Mouse (Mus musculus) stomach, postnatal 0 days (tissue): ENCODE results near the gene Cog5. TPM values are rescaled to one million over a fixed set of nuclear protein-coding genes. Genes with fewer than 3 reads are reported as not detected.

ENCODE experiments used
- ATAC-seq: fragments of 200-750 bp; cut with Nextera tagmentation; 2 replicates; pipeline ENCODE4 v1.8.0; 2017; ENCODE audit not compliant: low FRiP score, low TSS enrichment
- DNase-seq: peaks from one replicate; pipeline ENCODE4 v3.0.0-alpha.2; 2016; ENCODE audit warnings: low spot score
- H3K27ac ChIP-seq: fragments of 300-500 bp; sonication (generic); replicated peaks from 2 replicates; pipeline ENCODE4 v1.5.1; 2014; ENCODE audit warnings: mild to moderate bottlenecking, control low read depth
- H3K27me3 ChIP-seq: fragments of 300-500 bp; sonication (generic); 2 replicates; pipeline ENCODE4 v1.6.1; 2014; ENCODE audit warnings: low read length; ENCODE audit not compliant: control insufficient read depth, insufficient read depth
- H3K36me3 ChIP-seq: fragments of 300-500 bp; sonication (generic); 2 replicates; pipeline ENCODE4 v1.6.1; 2014; ENCODE audit warnings: low read length, mixed read lengths; ENCODE audit not compliant: control insufficient read depth, insufficient read depth
- H3K4me1 ChIP-seq: fragments of 300-500 bp; sonication (generic); replicated peaks from 2 replicates; pipeline ENCODE4 v1.6.1; 2014; ENCODE audit warnings: antibody characterized with exemption; ENCODE audit not compliant: control insufficient read depth, insufficient read depth
- H3K4me2 ChIP-seq: fragments of 300-500 bp; sonication (generic); replicated peaks from 2 replicates; pipeline ENCODE4 v1.6.1; 2014; ENCODE audit warnings: low read depth, mild to moderate bottlenecking, control low read depth, moderate library complexity
- H3K4me3 ChIP-seq: fragments of 300-500 bp; sonication (generic); 2 replicates; pipeline ENCODE4 v1.5.1; 2014; ENCODE audit warnings: low read depth, low read length, control low read depth
- H3K9ac ChIP-seq: fragments of 300-500 bp; sonication (generic); 2 replicates; pipeline ENCODE4 v1.6.1; 2014; ENCODE audit warnings: mild to moderate bottlenecking, low read length, control low read depth, mixed read lengths
- H3K9me3 ChIP-seq: fragments of 300-500 bp; sonication (generic); 2 replicates; pipeline ENCODE4 v1.6.1; 2016; ENCODE audit warnings: low read length; ENCODE audit not compliant: control insufficient read depth
- CTCF ChIP-seq: IDR thresholded peaks from 2 replicates; pipeline ENCODE4 v1.5.1; 2016; ENCODE audit warnings: antibody characterized with exemption, low read depth, mild to moderate bottlenecking, moderate library complexity
- EP300 ChIP-seq: optimal IDR thresholded peaks from 2 replicates; pipeline ENCODE3; 2016; ENCODE audit warnings: antibody characterized with exemption
- WGBS: fragments of 180-500 bp; shearing (Covaris S2); extraction: QIAGEN DNeasy Blood & Tissue Kit; methylation state at CpG from one replicate; pipeline ENCODE4 v1.1.7; 2014; 5-methylcytosine and 5-hydroxymethylcytosine counted together
- polyA plus RNA-seq: library from polyadenylated mRNA; unstranded; fragments of >200 nt; fragmentation: Nextera tagmentation; extraction: Ambion mirVana; gene quantifications from 2 replicates; pipeline ENCODE4 v1.2.1, GENCODE M21; 2015

Cog5 gene
- polyA plus RNA-seq, 1 experiment from 2014 or later: 14.4 TPM

- TF ChIP-seq CTCF (no peak), EP300 (no peak)
- Histone ChIP-seq H3K4me1 (no peaks in the 10 kb centered on the region), H3K27me3 (no peaks in the 10 kb centered on the region), H3K27ac (no peak overlapping the region), H3K4me2 (no peak overlapping the region), H3K36me3 (no peaks in the 10 kb centered on the region), H3K9ac (no peak overlapping the region), H3K4me3 (no peak overlapping the region), H3K9me3 (no peaks in the 10 kb centered on the region)
- 62% methylated on average over 5 of the region's 5 CpGs for WGBS
- ATAC-seq (no peak), DNase-seq (no peak)
Observed at GRCm38 (mm10) chr12:31701411-31701810, 46.7 kb downstream of the Cog5 start.

- Histone ChIP-seq H3K9ac (no peak overlapping the region), H3K4me3 (no peak overlapping the region), H3K4me2 (no peak overlapping the region), H3K9me3 (no peaks in the 10 kb centered on the region), H3K4me1 (no peaks in the 10 kb centered on the region), H3K36me3 (no peaks in the 10 kb centered on the region), H3K27ac (no peak overlapping the region), H3K27me3 (no peaks in the 10 kb centered on the region)
- no peak for ATAC-seq
- TF ChIP-seq EP300 (no peak), CTCF (peak; percentile 36)
- WGBS: 84% methylated on average over 6 of the region's 6 CpGs
- no peak for DNase-seq
Observed at GRCm38 (mm10) chr12:31703904-31704303, 49.2 kb downstream of the Cog5 start.

GRCm38 (mm10) chr12:31706168-31706567 lies 51.5 kb downstream of the Cog5 start:
- ATAC-seq: no peak
- no peaks in the 10 kb centered on the region for H3K9me3 ChIP-seq
- H3K9ac ChIP-seq: no peak overlapping the region
- no peak for DNase-seq
- no peak overlapping the region for H3K4me2 ChIP-seq
- H3K27ac ChIP-seq: no peak overlapping the region
- H3K4me1 ChIP-seq: no peaks in the 10 kb centered on the region
- 29% methylated on average over 2 of the region's 2 CpGs for WGBS
- no peaks in the 10 kb centered on the region for H3K36me3 ChIP-seq
- no peaks in the 10 kb centered on the region for H3K27me3 ChIP-seq
- TF ChIP-seq EP300: no peak
- no peak for TF ChIP-seq CTCF
- H3K4me3 ChIP-seq: no peak overlapping the region

- TF ChIP-seq CTCF: no peak
- no peak for TF ChIP-seq EP300
- H3K36me3 ChIP-seq: no peaks in the 10 kb centered on the region
- ATAC-seq (no peak), DNase-seq (no peak)
- H3K9ac ChIP-seq: no peak overlapping the region
- no peaks in the 10 kb centered on the region for H3K4me1 ChIP-seq
- H3K4me2 ChIP-seq: no peak overlapping the region
- no peaks in the 10 kb centered on the region for H3K27me3 ChIP-seq
- no peak overlapping the region for H3K27ac ChIP-seq
- H3K9me3 ChIP-seq: no peaks in the 10 kb centered on the region
- H3K4me3 ChIP-seq: no peak overlapping the region
- WGBS: 49% methylated on average over 1 of the region's 1 CpGs
Observed at GRCm38 (mm10) chr12:31707531-31707930, 52.9 kb downstream of the Cog5 start.

- no peaks in the 10 kb centered on the region for H3K9me3 ChIP-seq
- no peaks in the 10 kb centered on the region for H3K36me3 ChIP-seq
- no peak for TF ChIP-seq EP300
- TF ChIP-seq CTCF: no peak
- ATAC-seq (no peak), DNase-seq (no peak)
- no peaks in the 10 kb centered on the region for H3K4me1 ChIP-seq
- no peak overlapping the region for H3K9ac ChIP-seq
- no peak overlapping the region for H3K4me2 ChIP-seq
- no peak overlapping the region for H3K4me3 ChIP-seq
- H3K27ac ChIP-seq: no peak overlapping the region
- 92% methylated on average over 6 of the region's 6 CpGs for WGBS
- no peaks in the 10 kb centered on the region for H3K27me3 ChIP-seq
Observed at GRCm38 (mm10) chr12:31709665-31710064, 55.0 kb downstream of the Cog5 start.

- Histone ChIP-seq H3K9ac (no peak overlapping the region), H3K27me3 (no peaks in the 10 kb centered on the region), H3K36me3 (no peaks in the 10 kb centered on the region), H3K4me2 (no peak overlapping the region), H3K9me3 (no peaks in the 10 kb centered on the region), H3K4me1 (no peaks in the 10 kb centered on the region), H3K27ac (no peak overlapping the region), H3K4me3 (no peak overlapping the region)
- TF ChIP-seq CTCF (no peak), EP300 (no peak)
- 46% methylated on average over 5 of the region's 5 CpGs for WGBS
- ATAC-seq (no peak), DNase-seq (no peak)
Observed at GRCm38 (mm10) chr12:31712233-31712632, 57.6 kb downstream of the Cog5 start.
